Mouse (Mus musculus) MEL (cell line): ENCODE data around the gene B230217C12Rik.

Experiments
- CTCF ChIP-seq, 3 experiments: IDR thresholded peaks in 2 of 3; conservative IDR thresholded peaks in 1 of 3; 2 replicates each; pipeline ENCODE4 v1.5.1; 2011 to 2012; ENCODE audit warnings: low read length in 3 of 3, low read depth in 2 of 3, mild to moderate bottlenecking in 2 of 3, improper control_type of control experiment in 1 of 3, inconsistent platforms in 1 of 3, mixed read lengths in 1 of 3, moderate library complexity in 1 of 3; ENCODE audit not compliant: control insufficient read depth in 1 of 3, insufficient read depth in 1 of 3, poor library complexity in 1 of 3, severe bottlenecking in 1 of 3
- KAT2A ChIP-seq: conservative IDR thresholded peaks from 2 replicates; pipeline ENCODE4 v1.6.1; 2012; ENCODE audit warnings: low read depth, low read length, improper control_type of control experiment, inconsistent platforms
- MAZ ChIP-seq: IDR thresholded peaks from 2 replicates; pipeline ENCODE4 v1.6.1; 2012; ENCODE audit warnings: low read depth, mild to moderate bottlenecking, inconsistent platforms, low read length, improper control_type of control experiment
- MXI1 ChIP-seq: IDR thresholded peaks from 2 replicates; pipeline ENCODE4 v1.6.1; 2011; ENCODE audit warnings: mild to moderate bottlenecking, low read depth, low read length, improper control_type of control experiment
- MYC ChIP-seq: IDR thresholded peaks from 2 replicates; pipeline ENCODE4 v1.6.1; 2011; ENCODE audit warnings: low read depth, mild to moderate bottlenecking, low read length, improper control_type of control experiment, moderate library complexity
- NELFE ChIP-seq: IDR thresholded peaks from 2 replicates; pipeline ENCODE4 v1.6.1; 2011; ENCODE audit warnings: low read depth, low read length, improper control_type of control experiment
- POLR2A ChIP-seq, 2 experiments: IDR thresholded peaks; 2 replicates each; pipeline ENCODE4 v1.6.1; 2011 to 2012; ENCODE audit warnings: low read length in 2 of 2, mild to moderate bottlenecking in 2 of 2, control low read depth in 1 of 2, improper control_type of control experiment in 1 of 2, low read depth in 1 of 2, moderate library complexity in 1 of 2; ENCODE audit not compliant: control insufficient read depth in 1 of 2, insufficient read depth in 1 of 2, poor library complexity in 1 of 2
- RCOR1 ChIP-seq: IDR thresholded peaks from 2 replicates; pipeline ENCODE4 v1.6.1; 2012; ENCODE audit warnings: low read depth, mild to moderate bottlenecking, inconsistent platforms, low read length, improper control_type of control experiment
- SMC3 ChIP-seq: IDR thresholded peaks from 2 replicates; pipeline ENCODE4 v1.6.1; 2011; ENCODE audit warnings: low read depth, low read length, improper control_type of control experiment
- USF1 ChIP-seq: IDR thresholded peaks from 2 replicates; pipeline ENCODE4 v1.6.1; 2014; ENCODE audit warnings: low read depth, mild to moderate bottlenecking, inconsistent platforms, low read length, improper control_type of control experiment, moderate library complexity
- ZC3H11A ChIP-seq: IDR thresholded peaks from 2 replicates; pipeline ENCODE4 v1.6.1; 2012; ENCODE audit warnings: low read depth, mild to moderate bottlenecking, inconsistent platforms, low read length, improper control_type of control experiment

DNA sequence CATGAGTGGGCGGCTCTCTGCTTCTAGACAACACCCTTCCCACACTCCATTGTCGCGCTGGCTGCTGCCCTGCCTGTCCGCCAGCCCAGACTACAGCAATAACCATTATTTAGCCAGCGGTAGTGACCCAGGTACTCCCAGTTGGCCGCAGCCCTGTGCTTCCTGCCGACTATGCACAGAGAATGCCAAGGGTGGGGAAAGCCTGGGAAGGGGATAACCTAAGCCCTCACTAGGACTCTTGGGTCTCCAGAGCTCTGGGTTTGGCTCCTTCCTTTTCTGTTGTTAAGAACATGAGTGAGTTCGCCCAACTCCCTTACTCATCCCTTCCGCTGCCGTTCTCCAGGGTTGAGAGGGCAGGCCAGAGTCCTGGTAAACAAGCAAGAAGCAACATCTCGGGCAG is 8.6 kb upstream of the B230217C12Rik start:
- TF ChIP-seq USF1 (no peak), SMC3 (no peak), POLR2A (IDR thresholded peaks at IDR 0.05; ENCODE audit: control insufficient read depth in 1 of 2, insufficient read depth in 1 of 2, low read depth in 1 of 2, low read length in 2 of 2, poor library complexity in 1 of 2) (no peak), NELFE (no peak), MAZ (no peak), MYC (no peak), CTCF (IDR thresholded peaks at IDR 0.05 in 2 of 3, conservative IDR thresholded peaks at IDR 0.05 in 1 of 3; ENCODE audit: control insufficient read depth in 1 of 3, insufficient read depth in 1 of 3, low read depth in 2 of 3, low read length in 3 of 3, poor library complexity in 1 of 3, severe bottlenecking in 1 of 3) (no peak), ZC3H11A (no peak), MXI1 (no peak), KAT2A (no peak), RCOR1 (no peak)
